Mouse (Mus musculus) 3T3-L1 (cell line): ENCODE results near the gene Dscaml1.

Experiments
- DNase-seq: peaks from one replicate; pipeline ENCODE4 v3.0.0-alpha.2; 2015; ENCODE audit warnings: low read depth, low spot score

Dscaml1 gene

GRCm38 (mm10) chr9:45454889-45455610 lies 28.6 kb downstream of the Dscaml1 start:
- no peak for DNase-seq

GRCm38 (mm10) chr9:45457200-45457599 lies 30.8 kb downstream of the Dscaml1 start:
- no peak for DNase-seq

- no peak for DNase-seq
These were observed 31.9 kb downstream of the Dscaml1 start for GRCm38 (mm10) chr9:45458363-45458762.

- no peak for DNase-seq
These were observed 39.1 kb downstream of the Dscaml1 start for GRCm38 (mm10) chr9:45465396-45466019.

- DNase-seq, result no peak
These were observed 41.8 kb downstream of the Dscaml1 start for GRCm38 (mm10) chr9:45468235-45468634.

- DNase-seq, result no peak
These were observed 44.5 kb downstream of the Dscaml1 start for GRCm38 (mm10) chr9:45470746-45471471.

GRCm38 (mm10) chr9:45471691-45472090 lies 45.3 kb downstream of the Dscaml1 start:
- DNase-seq, result no peak

- no peak for DNase-seq
These were observed 48.4 kb downstream of the Dscaml1 start for GRCm38 (mm10) chr9:45474874-45475273.

GRCm38 (mm10) chr9:45480936-45481335 lies 54.5 kb downstream of the Dscaml1 start:
- no peak for DNase-seq

GRCm38 (mm10) chr9:45486665-45487074 lies 60.2 kb downstream of the Dscaml1 start:
- no peak for DNase-seq

GRCm38 (mm10) chr9:45487179-45487801 lies 60.9 kb downstream of the Dscaml1 start:
- DNase-seq, result no peak

- no peak for DNase-seq
These were observed 64.5 kb downstream of the Dscaml1 start for GRCm38 (mm10) chr9:45490899-45491298.

- no peak for DNase-seq
These were observed 68.5 kb downstream of the Dscaml1 start for GRCm38 (mm10) chr9:45494889-45495288.

- no peak for DNase-seq
These were observed 69.9 kb downstream of the Dscaml1 start for GRCm38 (mm10) chr9:45496340-45496739.

- DNase-seq, result no peak
These were observed 70.5 kb downstream of the Dscaml1 start for GRCm38 (mm10) chr9:45496944-45497343.

- no peak for DNase-seq
These were observed 72.8 kb downstream of the Dscaml1 start for GRCm38 (mm10) chr9:45499267-45499666.

GRCm38 (mm10) chr9:45500071-45500595 lies 73.7 kb downstream of the Dscaml1 start:
- DNase-seq, result no peak

- DNase-seq, result no peak
These were observed 75.0 kb downstream of the Dscaml1 start for GRCm38 (mm10) chr9:45501295-45501927.

GRCm38 (mm10) chr9:45501963-45502641 lies 75.7 kb downstream of the Dscaml1 start:
- no peak for DNase-seq

GRCm38 (mm10) chr9:45504977-45505376 lies 78.5 kb downstream of the Dscaml1 start:
- no peak for DNase-seq

GRCm38 (mm10) chr9:45505487-45505939 lies 79.1 kb downstream of the Dscaml1 start:
- DNase-seq, result no peak
